Mouse (Mus musculus): ENCODE measurements around the gene Per2. TPM values are rescaled to one million over a fixed set of nuclear protein-coding genes. Genes with fewer than 3 reads are reported as not detected.

Per2 gene
- polyA plus RNA-seq, 1 experiment, result 1.8 TPM

DNA sequence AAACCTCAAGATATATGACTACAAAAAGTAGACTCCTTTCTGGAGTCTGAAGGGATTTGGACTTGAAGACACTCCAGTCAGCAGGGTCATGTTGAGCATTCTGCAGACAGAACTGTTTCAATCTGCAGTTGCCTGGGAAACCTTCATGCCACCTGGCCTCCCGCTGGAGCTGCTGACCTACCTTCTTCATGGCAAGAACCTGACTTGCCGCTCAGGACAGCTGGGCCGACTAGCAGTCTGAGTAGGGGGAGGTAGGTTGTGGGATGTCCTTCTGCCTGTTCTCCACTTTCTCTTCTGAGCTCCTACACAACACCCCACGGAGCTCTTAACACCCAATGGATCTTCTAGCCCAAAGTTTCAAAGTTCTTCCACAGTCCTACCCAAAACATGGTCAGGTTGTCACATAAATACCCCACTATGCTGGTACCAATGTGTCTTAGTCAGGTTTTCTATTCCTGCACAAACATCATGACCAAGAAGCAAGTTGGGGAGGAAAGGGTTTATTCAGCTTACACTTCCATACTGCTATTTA lies 10.8 kb upstream of the Per2 start:
- Histone ChIP-seq H3K4me3 (no peak overlapping the region), H3K4me2 (ENCODE audit: low read depth) (no peak overlapping the region), H3K79me2 (ENCODE audit: control insufficient read depth, insufficient read depth) (no peaks in the 10 kb centered on the region), H3K27me3 (ENCODE audit: control insufficient read depth, insufficient read depth, insufficient read length) (no peaks in the 10 kb centered on the region), H3K36me3 (ENCODE audit: control insufficient read depth, insufficient read depth) (no peaks in the 10 kb centered on the region), H3ac (ENCODE audit: control insufficient read depth, insufficient read length) (no peak overlapping the region)
- TF ChIP-seq POLR2AphosphoS2 (IDR thresholded peaks at IDR 0.05; ENCODE audit: insufficient read length, low read depth) (no peak), USF1 (IDR thresholded peaks at IDR 0.05; ENCODE audit: low read depth) (no peak), MYOD1 (IDR thresholded peaks at IDR 0.05; ENCODE audit: control insufficient read depth in 1 of 3, insufficient read length in 2 of 3, low read depth in 2 of 3) (no peak), SRF (IDR thresholded peaks at IDR 0.05; ENCODE audit: control insufficient read depth, insufficient read length, low read depth) (no peak), POLR2A (IDR thresholded peaks at IDR 0.05; ENCODE audit: insufficient read length, low read depth) (no peak), E2F4 (IDR thresholded peaks at IDR 0.05; ENCODE audit: insufficient read depth) (no peak), REST (IDR thresholded peaks at IDR 0.05; ENCODE audit: insufficient read depth, insufficient read length) (no peak), TCF12 (IDR thresholded peaks at IDR 0.05; ENCODE audit: insufficient read depth, poor library complexity, severe bottlenecking) (no peak), MAX (IDR thresholded peaks at IDR 0.05; ENCODE audit: low read depth) (no peak), CEBPB (IDR thresholded peaks at IDR 0.05; ENCODE audit: insufficient read depth, poor library complexity, severe bottlenecking) (no peak), TCF3 (IDR thresholded peaks at IDR 0.05; ENCODE audit: insufficient read length, low read depth) (no peak), MYOG (IDR thresholded peaks at IDR 0.05; ENCODE audit: control insufficient read depth in 1 of 3, insufficient read depth in 1 of 3, insufficient read length in 2 of 3, low read depth in 2 of 3) (no peak)

DNA sequence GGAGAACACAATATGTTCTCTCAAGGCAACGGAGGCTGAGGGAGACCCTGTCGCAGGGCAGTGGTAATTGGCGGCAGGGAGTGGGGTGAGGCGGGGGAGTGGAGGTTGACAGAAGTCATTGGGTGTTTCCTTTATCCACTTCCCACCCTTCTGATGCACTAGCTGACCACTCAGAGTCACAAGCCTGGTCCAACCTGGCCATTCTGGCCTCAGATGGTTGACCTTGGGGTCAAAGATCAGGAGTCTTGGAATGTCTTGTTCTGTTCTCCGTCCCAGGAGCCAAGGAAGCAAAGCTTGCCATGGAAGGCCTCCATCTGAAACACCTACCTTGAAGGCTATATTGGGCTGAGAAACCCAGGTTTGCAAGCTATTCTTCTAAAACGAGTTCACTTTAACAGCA lies 7.1 kb upstream of the Per2 start:
- Histone ChIP-seq H3K4me3 (no peak overlapping the region), H3K79me2 (ENCODE audit: control insufficient read depth, insufficient read depth) (no peaks in the 10 kb centered on the region), H3K36me3 (ENCODE audit: control insufficient read depth, insufficient read depth) (no peaks in the 10 kb centered on the region), H3K27me3 (ENCODE audit: control insufficient read depth, insufficient read depth, insufficient read length) (no peaks in the 10 kb centered on the region), H3K4me2 (ENCODE audit: low read depth) (no peak overlapping the region), H3ac (ENCODE audit: control insufficient read depth, insufficient read length) (no peak overlapping the region)
- TF ChIP-seq E2F4 (IDR thresholded peaks at IDR 0.05; ENCODE audit: insufficient read depth) (no peak), REST (IDR thresholded peaks at IDR 0.05; ENCODE audit: insufficient read depth, insufficient read length) (no peak), SRF (IDR thresholded peaks at IDR 0.05; ENCODE audit: control insufficient read depth, insufficient read length, low read depth) (no peak)

DNA sequence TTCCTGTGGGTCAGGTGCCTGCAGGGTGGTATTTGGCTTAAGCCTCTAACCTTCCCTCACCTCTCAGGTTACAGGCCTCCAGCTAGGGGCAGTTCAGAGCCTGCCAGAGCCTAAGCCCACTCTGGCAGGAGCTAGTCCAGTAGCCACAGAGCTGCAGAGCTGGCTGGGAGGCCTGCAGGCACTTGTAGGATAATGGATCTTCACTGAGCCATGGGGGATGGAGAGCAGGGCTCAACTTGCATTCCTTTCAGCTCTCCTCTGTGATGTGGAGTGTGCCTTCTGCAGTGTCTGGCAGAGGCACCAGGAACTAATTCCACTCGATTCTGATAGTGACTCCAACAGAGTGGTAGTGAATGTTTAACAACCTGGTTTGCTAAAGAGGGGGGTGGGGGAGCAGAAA lies 6.1 kb upstream of the Per2 start:
- H3K79me2 ChIP-seq (ENCODE audit: control insufficient read depth, insufficient read depth), result no peaks in the 10 kb centered on the region
- no peak overlapping the region for H3K4me2 ChIP-seq (ENCODE audit: low read depth)
- H3K4me3 ChIP-seq, result no peak overlapping the region
- TF ChIP-seq MYOD1 (IDR thresholded peaks at IDR 0.05; ENCODE audit: control insufficient read depth in 1 of 3, insufficient read length in 2 of 3, low read depth in 2 of 3), result no peak
- TF ChIP-seq USF1 (IDR thresholded peaks at IDR 0.05; ENCODE audit: low read depth), result no peak
- TF ChIP-seq POLR2A (IDR thresholded peaks at IDR 0.05; ENCODE audit: insufficient read length, low read depth), result no peak
- no peak for TF ChIP-seq TCF3 (IDR thresholded peaks at IDR 0.05; ENCODE audit: insufficient read length, low read depth)
- no peak for TF ChIP-seq REST (IDR thresholded peaks at IDR 0.05; ENCODE audit: insufficient read depth, insufficient read length)
- TF ChIP-seq MYOG (IDR thresholded peaks at IDR 0.05; ENCODE audit: control insufficient read depth in 1 of 3, insufficient read depth in 1 of 3, insufficient read length in 2 of 3, low read depth in 2 of 3), result no peak
- no peak for TF ChIP-seq TCF12 (IDR thresholded peaks at IDR 0.05; ENCODE audit: insufficient read depth, poor library complexity, severe bottlenecking)
- no peak for TF ChIP-seq MAX (IDR thresholded peaks at IDR 0.05; ENCODE audit: low read depth)
- no peak for TF ChIP-seq CEBPB (IDR thresholded peaks at IDR 0.05; ENCODE audit: insufficient read depth, poor library complexity, severe bottlenecking)
- TF ChIP-seq SRF (IDR thresholded peaks at IDR 0.05; ENCODE audit: control insufficient read depth, insufficient read length, low read depth), result no peak
- TF ChIP-seq E2F4 (IDR thresholded peaks at IDR 0.05; ENCODE audit: insufficient read depth), result no peak
- no peak for TF ChIP-seq POLR2AphosphoS2 (IDR thresholded peaks at IDR 0.05; ENCODE audit: insufficient read length, low read depth)
- no peaks in the 10 kb centered on the region for H3K36me3 ChIP-seq (ENCODE audit: control insufficient read depth, insufficient read depth)
- no peaks in the 10 kb centered on the region for H3K27me3 ChIP-seq (ENCODE audit: control insufficient read depth, insufficient read depth, insufficient read length)
- no peak overlapping the region for H3ac ChIP-seq (ENCODE audit: control insufficient read depth, insufficient read length)

DNA sequence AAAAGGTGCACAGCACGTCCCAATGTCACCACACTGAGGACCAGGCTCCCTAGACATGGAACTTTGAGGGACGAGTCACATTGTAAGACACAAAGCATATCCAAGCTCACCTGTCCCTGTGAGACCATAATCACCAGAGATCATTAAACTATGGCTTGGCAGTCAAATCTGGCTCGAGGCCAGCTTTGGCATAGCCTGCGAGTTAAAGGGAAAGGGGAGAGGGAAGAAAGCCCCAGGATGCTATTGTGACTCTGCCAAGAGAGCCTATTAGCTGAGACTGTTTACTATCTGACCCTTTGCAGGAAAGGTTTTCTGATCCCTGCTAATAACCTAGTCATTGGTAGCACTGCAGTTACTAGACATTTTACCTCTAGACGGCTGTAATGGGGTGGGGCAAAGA lies 5.3 kb upstream of the Per2 start:
- TF ChIP-seq TCF3 (IDR thresholded peaks at IDR 0.05; ENCODE audit: insufficient read length, low read depth) (no peak), REST (IDR thresholded peaks at IDR 0.05; ENCODE audit: insufficient read depth, insufficient read length) (no peak), MAX (IDR thresholded peaks at IDR 0.05; ENCODE audit: low read depth) (no peak), POLR2AphosphoS2 (IDR thresholded peaks at IDR 0.05; ENCODE audit: insufficient read length, low read depth) (no peak), USF1 (IDR thresholded peaks at IDR 0.05; ENCODE audit: low read depth) (no peak), E2F4 (IDR thresholded peaks at IDR 0.05; ENCODE audit: insufficient read depth) (no peak), MYOD1 (IDR thresholded peaks at IDR 0.05; ENCODE audit: control insufficient read depth in 1 of 3, insufficient read length in 2 of 3, low read depth in 2 of 3) (no peak), TCF12 (IDR thresholded peaks at IDR 0.05; ENCODE audit: insufficient read depth, poor library complexity, severe bottlenecking) (no peak), CEBPB (IDR thresholded peaks at IDR 0.05; ENCODE audit: insufficient read depth, poor library complexity, severe bottlenecking) (no peak), MYOG (IDR thresholded peaks at IDR 0.05; ENCODE audit: control insufficient read depth in 1 of 3, insufficient read depth in 1 of 3, insufficient read length in 2 of 3, low read depth in 2 of 3) (no peak), POLR2A (IDR thresholded peaks at IDR 0.05; ENCODE audit: insufficient read length, low read depth) (no peak), SRF (IDR thresholded peaks at IDR 0.05; ENCODE audit: control insufficient read depth, insufficient read length, low read depth) (no peak)
- no peaks in the 10 kb centered on the region for H3K36me3 ChIP-seq (ENCODE audit: control insufficient read depth, insufficient read depth)
- no peaks in the 10 kb centered on the region for H3K27me3 ChIP-seq (ENCODE audit: control insufficient read depth, insufficient read depth, insufficient read length)
- no peak overlapping the region for H3K4me2 ChIP-seq (ENCODE audit: low read depth)
- no peak overlapping the region for H3ac ChIP-seq (ENCODE audit: control insufficient read depth, insufficient read length)
- no peak overlapping the region for H3K4me3 ChIP-seq
- no peaks in the 10 kb centered on the region for H3K79me2 ChIP-seq (ENCODE audit: control insufficient read depth, insufficient read depth)
